Mouse (Mus musculus): ENCODE results near the gene Usp32.

Usp32 gene

DNA sequence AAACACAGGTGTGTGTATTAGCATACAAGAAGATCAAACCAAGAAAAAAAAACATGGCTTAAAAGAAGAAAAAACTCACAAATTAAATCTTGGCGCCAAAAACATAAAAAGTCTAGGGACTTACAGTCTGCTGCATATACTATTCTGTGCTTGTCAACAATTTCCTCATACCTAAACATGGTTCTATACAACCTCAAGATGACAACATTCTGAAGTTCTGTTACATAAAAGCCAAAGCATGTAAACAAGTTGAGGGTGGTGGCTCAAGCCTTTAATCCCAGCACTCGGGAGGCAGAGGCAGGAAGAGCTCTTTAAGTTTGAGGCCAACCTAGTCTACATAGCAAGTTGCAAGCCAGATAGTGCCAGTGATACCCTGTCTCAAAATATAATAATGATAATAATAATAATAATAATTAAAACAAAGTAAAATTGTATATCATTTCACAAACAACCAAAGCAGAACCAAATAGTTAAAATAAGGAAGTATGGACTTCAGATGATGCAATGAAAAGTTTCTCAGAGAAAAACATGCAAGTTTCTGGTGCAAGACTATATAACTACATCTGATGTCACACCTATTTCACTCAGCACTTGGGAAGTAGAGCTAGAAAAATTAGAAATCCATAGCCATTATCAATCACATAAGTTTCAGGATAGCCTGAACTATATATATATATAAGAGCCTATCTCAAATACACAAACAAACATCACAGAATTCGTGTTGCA, 16.5 kb downstream of the Usp32 start:
- DNase-seq (ENCODE audit: low spot score in 2 of 2) = no peak

DNA sequence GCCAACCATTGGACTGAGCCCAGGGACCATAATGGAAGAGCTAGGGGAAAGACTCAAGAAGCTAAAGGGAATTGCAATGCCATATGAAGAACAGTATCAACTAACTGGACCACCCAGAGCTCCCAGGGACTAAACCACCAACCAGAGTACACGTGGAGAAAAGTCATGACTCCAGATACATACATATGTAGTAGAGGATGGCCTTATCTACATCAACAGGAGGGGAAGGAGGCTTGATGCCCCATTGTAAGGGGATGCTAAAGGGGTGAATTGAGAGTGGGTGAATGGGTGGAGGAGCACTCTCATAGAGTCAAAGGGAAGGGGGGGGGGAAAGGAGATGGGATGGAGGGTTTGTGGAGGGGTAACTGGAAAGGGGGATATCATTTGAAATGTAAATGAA, 17.9 kb downstream of the Usp32 start:
- DNase-seq (ENCODE audit: low spot score in 2 of 2) = no peak

DNA sequence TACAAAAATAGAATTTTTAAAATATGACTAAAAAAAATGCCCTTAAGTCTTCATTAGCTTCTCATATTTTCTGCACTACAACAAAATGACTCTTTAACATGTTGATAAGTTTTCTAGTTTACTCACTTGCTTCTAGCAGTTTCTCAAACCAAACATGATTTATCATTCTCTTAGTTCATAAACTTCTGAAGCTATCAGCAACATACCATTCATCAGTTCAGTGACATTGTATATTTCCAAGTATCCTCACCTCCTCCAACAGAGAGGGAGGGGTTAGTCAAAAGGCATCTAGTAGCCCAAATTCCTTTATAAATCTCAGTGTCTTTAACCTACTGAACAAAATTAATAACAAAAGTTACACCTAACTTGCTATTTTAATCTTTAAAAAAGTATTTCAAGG, 22.8 kb downstream of the Usp32 start:
- DNase-seq (ENCODE audit: low spot score in 2 of 2) = no peak

DNA sequence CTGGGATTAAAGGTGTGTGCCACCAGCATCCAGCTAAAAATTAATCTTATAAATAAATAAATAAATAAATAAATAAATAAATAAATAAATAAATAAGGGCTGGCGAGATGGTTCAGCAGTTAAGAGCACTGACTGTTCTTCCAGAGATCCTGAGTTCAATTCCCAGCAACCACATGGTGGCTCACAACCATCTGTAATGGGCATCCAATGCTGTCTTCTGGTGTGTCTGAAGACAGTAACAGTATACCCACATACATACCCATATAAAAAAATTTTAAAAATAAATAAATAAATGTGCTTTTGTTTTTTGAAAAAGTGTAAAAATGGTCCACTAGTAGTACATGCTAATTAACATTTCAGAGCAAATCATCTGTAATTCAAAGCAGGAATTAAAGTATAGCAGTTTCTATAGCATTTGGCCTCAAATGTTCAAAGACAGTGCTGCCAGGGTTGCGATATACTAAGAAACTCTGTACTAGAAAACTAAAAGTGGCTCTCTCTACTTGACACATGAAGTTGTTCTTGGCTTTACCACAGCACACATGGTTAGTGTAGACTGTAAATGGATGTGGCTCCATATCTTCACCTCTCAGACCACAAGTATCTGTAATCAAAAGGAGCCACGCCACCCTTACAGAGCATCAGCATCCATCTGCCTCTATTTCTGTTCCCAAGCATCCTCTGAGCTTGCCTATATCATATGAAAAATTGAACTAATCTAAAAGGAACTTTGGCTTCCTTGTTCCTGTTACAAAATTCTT, 23.7 kb downstream of the Usp32 start:
- DNase-seq (ENCODE audit: low spot score in 2 of 2) = no peak

DNA sequence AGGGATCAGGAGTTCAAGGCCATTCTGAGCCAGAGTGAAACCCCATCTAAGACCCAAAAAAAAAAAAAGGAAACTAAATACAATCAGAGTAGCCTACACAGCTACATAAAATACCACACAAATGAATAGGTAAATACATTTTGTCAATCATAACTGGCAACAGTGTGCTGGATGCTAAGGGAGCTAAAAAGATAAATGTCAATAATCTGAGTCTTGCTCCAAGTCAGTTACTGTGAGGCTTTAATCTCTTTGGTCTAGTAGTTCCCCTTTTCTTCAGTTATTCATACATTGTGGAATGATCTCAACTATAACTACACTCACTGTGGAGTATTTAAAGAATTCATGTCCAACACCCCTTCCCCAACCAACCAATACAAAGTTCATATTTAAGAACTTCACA, 30.0 kb downstream of the Usp32 start:
- no peak for DNase-seq (ENCODE audit: low spot score in 2 of 2)

DNA sequence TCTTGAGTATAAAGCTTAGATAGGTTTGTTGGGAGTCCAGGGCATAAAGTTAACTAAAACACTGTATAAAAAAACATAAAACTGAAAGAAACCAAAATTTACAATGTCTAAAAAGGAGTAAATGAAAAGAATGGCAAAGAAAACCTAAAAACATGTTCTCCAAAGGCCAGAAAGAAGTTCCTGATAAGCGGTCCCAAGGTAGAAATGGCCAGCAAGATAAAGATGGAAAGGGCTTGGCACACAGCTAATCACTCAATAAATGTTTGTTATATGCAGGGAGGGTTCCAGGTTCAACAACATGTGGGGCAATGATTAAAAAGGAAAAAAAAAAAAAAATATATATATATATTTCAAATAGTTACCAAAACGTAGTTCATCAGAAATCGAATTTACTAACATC, 32.7 kb downstream of the Usp32 start:
- DNase-seq (ENCODE audit: low spot score in 2 of 2) = no peak

DNA sequence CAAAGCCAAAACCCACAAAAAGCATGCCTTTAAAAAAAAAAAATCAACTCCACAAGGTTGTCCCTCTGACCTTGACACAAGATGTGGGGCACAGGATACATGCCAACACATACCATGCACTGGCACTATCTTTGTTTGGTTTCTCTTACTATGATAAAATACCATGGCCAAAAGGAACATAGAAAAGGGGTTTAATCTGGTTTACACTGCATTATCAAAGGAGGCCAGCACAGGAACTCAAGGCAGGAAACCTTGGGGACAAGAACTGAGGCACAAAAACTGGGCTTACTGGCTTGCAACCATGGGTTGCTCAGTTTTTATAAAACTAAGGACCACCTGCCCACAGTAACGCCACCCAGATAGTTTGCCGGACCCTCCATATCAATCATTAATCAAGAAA, 34.1 kb downstream of the Usp32 start:
- DNase-seq (ENCODE audit: low spot score in 2 of 2) = no peak

DNA sequence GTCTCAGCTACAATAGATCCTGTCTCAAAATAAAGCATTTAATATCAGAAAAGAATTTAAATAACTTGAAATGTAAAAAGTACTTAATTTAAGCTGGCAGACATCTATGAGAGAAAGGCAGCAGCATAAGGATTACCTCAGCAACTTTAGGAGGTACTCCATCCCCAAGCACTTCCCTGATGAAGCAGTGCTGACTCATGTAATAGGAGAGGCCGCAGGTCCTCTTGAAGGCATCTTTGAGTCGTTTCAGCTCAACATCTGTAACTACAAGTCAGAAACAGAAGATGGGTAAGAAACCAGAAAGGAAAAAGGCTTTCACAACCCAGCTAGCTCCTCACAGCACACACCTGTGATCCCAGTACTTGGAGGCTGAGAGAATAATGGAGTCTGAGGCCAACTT, 36.2 kb downstream of the Usp32 start:
- no peak for DNase-seq (ENCODE audit: low spot score in 2 of 2)

DNA sequence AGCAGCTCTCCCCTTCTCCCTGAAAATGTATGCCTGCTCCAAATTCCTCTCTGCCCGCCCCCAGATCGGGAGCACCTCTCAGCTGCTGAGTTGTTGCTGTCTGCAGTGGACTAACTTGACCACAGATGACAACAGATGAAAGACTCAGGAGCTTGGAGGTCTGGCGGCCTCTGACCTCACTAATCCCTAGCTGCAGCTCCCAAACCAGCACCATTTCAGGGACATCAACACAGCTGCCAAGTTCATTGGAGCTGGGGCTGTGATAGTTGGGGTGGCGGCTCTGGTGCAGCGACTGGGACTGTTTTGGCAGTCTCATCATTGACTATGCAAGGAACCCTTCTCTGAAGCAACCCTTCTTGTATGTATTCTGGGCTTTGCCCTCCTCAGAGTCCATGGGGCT, 44.8 kb downstream of the Usp32 start:
- DNase-seq (ENCODE audit: low spot score in 2 of 2) = no peak

DNA sequence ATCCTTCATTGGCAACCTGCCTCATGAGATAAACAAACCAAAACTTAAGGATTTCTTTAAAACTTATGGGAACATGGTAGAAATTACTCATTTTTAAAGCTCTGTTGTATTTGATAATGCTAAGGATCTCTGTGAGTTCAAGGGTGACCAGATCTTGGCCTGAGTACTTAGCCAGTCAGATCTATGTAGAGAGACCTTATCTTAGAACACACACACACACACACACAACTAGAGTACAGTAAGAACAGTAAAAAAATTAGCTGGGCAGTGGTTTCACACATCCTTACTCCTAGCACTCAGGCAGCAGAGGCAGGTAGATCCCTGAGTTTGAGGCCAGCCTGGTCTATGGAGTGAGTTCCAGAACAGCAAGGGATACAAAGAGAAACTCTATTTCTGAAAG, 53.7 kb downstream of the Usp32 start:
- DNase-seq (ENCODE audit: low spot score in 2 of 2) = no peak

DNA sequence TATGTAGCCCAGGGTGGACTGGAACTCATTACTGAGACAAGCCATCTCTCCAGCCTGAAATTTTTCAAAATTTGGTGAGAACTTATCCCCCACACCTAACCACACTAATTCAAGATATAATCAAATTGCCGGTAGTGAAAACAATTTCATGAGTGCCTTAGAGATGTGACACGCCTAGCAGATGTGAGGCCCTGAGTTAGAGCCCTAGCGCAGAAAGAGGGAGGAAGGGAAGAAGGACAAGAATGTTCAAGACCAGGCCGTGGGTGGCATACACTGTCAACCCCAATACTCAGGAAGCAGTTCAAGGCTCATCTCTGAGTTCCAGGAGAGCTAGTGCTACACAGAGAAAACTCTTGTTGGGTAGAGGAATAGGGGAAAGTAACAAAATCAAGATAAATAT, 72.1 kb downstream of the Usp32 start:
- no peak for DNase-seq (ENCODE audit: low spot score in 2 of 2)

DNA sequence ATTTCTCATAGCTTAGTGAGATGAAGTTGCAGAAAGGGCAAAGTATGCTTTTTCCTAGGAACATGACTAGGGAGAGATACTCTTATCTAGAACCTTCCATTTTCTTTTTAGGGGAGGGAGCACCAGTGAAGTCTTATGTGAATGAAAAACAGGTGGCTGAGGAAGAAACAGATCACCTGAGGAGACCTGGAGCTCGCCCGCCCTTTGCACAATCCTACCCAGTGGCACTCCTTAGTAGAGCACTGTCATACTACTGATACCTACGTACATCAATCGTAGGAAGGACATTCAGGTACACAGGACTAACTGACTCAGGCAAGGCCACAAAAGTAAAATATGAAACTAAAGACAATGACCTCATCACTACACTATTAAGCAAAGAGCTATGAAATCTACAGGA, 81.4 kb downstream of the Usp32 start:
- no peak for DNase-seq (ENCODE audit: low spot score in 2 of 2)

DNA sequence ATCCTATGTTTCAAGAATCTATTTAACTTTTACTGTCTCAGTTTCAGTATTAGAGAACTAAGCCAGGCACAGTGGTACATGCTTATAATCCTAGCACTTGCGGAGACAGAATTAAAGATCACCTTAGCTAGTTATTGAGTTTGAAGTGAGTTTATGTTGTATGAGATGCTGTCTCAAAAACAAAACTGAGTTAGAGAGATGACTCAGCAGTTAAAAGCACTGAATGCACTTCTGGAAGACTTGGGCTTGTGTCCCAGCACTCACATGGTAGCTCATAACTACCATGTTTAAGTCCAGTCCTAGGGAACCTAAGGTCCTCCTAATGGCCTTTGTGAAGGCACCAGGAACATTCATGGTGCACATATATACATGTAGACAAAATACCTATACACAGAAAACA, 82.4 kb downstream of the Usp32 start:
- DNase-seq (ENCODE audit: low spot score in 2 of 2) = no peak

DNA sequence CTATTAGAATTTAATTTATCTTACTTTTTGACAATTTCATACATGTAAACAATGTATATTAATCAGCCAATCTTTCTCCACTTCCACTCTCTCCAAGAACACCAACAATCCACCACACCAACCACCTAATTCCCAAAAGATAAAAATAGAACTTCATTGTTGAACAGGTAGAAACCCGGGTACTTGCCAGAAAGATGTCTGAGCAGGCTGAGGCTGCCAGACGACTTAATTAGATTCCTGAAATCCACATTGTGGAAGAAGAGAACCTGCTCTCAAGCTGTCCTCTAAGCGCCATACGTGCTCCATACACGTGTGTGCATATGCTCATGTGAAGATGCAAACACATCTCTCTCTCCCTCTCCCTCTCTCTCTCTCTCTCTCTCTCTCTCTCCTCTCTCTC, 83.1 kb downstream of the Usp32 start:
- no peak for DNase-seq (ENCODE audit: low spot score in 2 of 2)

DNA sequence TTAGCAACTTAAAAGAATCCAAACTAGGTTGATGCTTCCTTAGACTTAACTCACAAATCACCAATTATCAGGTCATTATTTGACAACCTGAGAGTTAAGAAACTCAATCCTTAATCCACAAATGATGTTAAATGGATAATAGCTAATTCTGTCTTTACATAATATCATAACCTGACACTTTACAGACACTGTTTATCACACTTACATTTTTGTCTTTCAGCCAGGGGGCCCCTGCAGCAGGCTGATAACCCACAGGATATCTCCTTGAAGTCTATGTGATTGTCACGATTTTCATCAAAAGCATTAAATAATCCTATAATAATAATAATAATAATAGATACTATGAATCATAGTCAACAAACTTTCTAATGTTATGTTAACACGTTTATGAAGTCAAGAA, 84.4 kb downstream of the Usp32 start:
- DNase-seq (ENCODE audit: low spot score in 2 of 2) = no peak

DNA sequence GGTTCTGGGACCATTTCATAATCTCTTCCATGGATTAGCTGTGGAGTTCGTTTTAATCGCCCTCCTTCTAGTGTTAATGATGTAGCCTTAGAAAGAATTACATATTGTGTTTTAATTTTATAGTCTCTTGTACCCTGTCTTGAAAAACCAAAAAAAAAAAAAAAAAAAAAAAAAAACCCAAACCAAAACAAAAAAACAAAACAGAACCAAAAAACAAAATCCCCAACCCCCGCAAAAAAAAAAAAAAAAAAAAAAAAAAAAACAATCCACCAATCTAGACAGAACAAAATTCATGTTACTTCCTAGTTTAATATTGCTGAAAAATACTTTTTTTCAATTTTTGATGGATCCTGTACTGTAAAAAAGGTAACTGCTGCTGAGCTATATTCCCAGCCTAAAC, 100.7 kb downstream of the Usp32 start:
- no peak for DNase-seq (ENCODE audit: low spot score in 2 of 2)

DNA sequence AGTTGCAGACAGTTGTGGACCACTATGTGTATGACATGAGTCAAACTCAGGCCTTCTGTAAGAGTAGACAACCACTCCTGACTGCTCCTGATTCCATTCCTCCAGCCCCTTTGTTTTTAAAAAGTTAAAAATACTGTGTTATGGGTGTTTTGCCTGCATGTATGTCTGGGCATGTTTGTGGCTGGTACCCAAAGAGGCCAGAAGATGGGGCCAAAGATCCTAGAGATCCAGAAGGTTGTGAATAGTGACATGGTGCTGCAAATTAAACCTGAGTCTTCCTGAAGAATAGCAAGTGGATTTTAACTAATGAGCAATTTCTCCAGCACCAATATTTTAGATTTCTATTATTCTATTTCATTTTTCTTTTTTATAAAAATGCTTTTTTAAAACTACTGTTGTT, 126.8 kb downstream of the Usp32 start:
- DNase-seq (ENCODE audit: low spot score in 2 of 2) = no peak

DNA sequence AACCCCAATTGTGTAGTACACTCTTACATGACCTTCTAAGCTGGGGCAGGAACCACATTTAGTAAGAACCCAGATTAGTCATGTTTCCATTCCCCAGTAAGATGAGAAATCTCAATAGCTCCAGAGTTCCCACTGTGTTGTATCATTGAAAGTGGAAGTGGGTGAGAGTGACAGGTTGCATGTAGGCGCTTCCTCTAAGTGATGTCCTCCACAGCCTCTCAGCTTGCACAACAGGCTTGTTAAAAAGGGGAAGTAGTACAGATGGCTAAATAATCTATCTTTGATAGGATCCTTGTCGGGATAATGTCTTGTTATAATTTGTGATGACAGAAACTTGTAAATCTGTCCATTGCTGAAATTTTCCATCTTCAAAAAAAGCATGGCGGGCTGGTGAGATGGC, 136.4 kb downstream of the Usp32 start:
- DNase-seq (ENCODE audit: low spot score in 2 of 2) = no peak

DNA sequence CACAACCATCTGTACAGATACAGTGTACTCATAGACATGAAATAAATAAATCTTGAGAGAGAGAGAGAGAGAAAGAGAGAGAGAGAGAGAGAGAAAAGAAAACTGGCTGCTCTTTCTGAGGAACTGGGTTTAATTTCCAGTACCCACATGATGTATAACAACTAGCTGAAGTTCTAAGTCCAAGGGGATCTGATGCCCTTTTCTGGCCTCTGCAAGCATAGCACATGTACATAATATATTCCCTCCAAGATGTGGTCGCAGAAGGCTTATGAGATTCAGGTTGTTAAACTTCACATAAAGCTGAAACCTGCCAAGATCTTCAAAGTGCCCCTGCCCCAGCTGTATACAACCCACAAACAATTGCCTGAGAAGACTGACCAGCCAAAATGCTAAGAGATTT, 144.7 kb downstream of the Usp32 start:
- no peak for DNase-seq (ENCODE audit: low spot score in 2 of 2)

DNA sequence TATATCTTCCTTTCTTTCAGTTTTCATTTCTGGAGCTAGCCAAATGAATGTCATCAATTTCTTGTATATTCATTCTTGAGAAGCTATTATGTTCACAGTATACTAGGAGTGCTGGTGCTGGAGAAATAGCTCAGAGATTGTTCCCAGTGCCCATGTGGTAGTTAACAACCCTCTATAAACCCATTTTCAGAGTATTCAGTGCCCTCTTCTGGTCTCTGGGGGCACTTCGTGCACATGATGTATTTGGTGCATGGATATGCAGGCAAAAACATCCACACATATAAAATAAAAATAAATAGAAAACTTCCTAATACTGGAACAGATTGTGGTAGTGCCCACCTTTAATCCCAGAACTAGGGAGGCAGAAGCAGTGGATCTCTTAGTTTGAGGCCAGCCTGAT, 147.0 kb downstream of the Usp32 start:
- DNase-seq (ENCODE audit: low spot score in 2 of 2) = no peak

DNA sequence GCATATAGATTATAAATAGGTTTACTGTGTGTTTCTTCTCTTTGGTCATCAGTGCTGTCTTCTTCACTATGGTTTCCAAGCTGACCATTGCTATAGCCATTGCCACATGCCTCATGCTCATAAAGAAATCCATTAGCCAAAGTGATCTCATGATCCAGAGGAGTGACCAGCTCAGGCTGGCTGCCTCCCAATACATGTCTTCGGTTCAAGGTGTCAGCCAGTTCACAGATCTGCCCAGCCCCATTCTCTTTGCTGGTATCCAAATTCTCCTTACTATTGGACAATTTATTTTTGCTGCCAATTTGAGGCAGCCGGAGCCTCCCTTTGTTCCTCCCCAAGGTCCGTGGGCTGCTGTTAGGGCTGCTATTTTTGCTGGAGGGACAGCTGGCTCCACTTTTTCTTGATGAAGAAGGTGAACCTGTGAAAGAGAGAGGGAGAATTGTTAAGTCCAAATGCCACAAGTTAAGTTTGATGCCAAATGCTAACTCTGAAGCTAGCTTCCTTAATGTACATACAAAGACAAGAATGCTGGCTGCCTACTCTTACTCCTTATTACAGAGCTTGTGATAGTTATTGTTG, 151.5 kb downstream of the Usp32 start:
- DNase-seq (ENCODE audit: low spot score in 2 of 2) = no peak

DNA sequence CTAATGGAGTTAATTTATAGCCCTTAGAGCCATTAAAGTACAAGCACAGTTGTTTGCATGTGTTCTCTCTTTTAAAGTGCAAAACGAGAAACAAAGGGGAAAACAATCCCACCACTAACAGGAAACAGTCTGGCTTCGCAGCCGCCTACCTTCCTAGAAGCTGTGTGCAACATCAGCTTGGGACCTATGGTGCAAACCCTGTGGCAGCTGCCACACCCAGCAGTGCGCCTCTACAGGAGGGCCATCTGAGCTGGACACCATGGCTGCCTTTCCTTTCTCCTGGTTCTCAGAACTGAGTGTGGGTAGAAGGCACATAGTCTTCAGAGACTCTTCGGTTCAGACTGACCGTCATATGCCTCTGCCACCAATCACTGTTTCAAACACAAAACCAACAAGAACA, 154.5 kb downstream of the Usp32 start:
- no peak for DNase-seq (ENCODE audit: low spot score in 2 of 2)

DNA sequence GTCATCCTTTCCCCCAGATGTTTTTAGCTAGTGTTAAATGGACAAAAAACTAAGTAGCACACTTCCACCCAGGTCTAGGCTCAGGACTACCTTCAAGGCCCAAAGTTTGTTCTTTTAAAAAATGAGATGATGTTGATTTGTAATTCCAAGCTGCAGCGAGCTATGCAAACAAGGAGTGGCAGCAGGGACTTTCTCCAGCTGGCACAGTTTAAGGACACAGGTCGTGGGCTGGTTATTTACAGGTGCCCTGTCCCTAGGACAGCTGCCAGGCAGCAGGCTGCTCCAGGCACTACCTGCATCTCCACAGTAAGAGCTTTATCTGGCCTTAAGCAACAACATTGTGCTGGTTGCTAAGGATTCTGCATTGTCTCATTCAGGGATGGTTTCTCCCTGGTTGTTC, 159.3 kb downstream of the Usp32 start:
- DNase-seq (ENCODE audit: low spot score in 2 of 2) = no peak
